Mouse (Mus musculus) forebrain, embryonic 13.5 days (tissue): Measurements from ENCODE around the gene Fam173a. TPM values are rescaled to one million over a fixed set of nuclear protein-coding genes. Genes with fewer than 3 reads are reported as not detected.

Experiments
- ATAC-seq: fragments of 200-750 bp; cut with Nextera tagmentation; 2 replicates; pipeline ENCODE4 v1.8.0; 2017
- H3K27ac ChIP-seq: fragments of 300-500 bp; sonication (generic); 2 replicates; pipeline ENCODE4 v1.5.1; 2015; ENCODE audit warnings: inconsistent platforms, mild to moderate bottlenecking, moderate library complexity
- H3K27me3 ChIP-seq: fragments of 300-500 bp; sonication (generic); 2 replicates; pipeline ENCODE4 v1.6.1; 2015; ENCODE audit warnings: mild to moderate bottlenecking, inconsistent platforms
- H3K36me3 ChIP-seq: fragments of 300-500 bp; sonication (generic); 2 replicates; pipeline ENCODE4 v1.6.1; 2015; ENCODE audit warnings: mild to moderate bottlenecking, inconsistent platforms; ENCODE audit not compliant: poor library complexity, severe bottlenecking
- H3K4me1 ChIP-seq: fragments of 300-500 bp; sonication (generic); 2 replicates; pipeline ENCODE4 v1.6.1; 2015; ENCODE audit warnings: inconsistent platforms
- H3K4me2 ChIP-seq: fragments of 300-500 bp; sonication (generic); 2 replicates; pipeline ENCODE4 v1.6.1; 2015; ENCODE audit warnings: inconsistent platforms, mild to moderate bottlenecking, moderate library complexity
- H3K4me3 ChIP-seq: fragments of 300-500 bp; sonication (generic); 2 replicates; pipeline ENCODE4 v1.5.1; 2015; ENCODE audit warnings: mild to moderate bottlenecking, inconsistent platforms
- H3K9ac ChIP-seq: fragments of 300-500 bp; sonication (generic); 2 replicates; pipeline ENCODE4 v1.6.1; 2015; ENCODE audit warnings: mild to moderate bottlenecking, inconsistent platforms
- H3K9me3 ChIP-seq: fragments of 300-500 bp; sonication (generic); replicated peaks from 2 replicates; pipeline ENCODE4 v1.6.1; 2016; ENCODE audit warnings: inconsistent platforms
- WGBS: fragments of 180-500 bp; shearing (Covaris S2); methylation state at CpG from one replicate; pipeline ENCODE4 v1.1.7; 2015; 5-methylcytosine and 5-hydroxymethylcytosine counted together
- polyA plus RNA-seq: library from polyadenylated mRNA; unstranded; fragments of >200 nt; fragmentation: Nextera tagmentation; extraction: Ambion mirVana; gene quantifications from 2 replicates; pipeline ENCODE4 v1.2.1, GENCODE M21; 2015

The Fam173a gene
- polyA plus RNA-seq, 1 experiment from 2014 or later, result 75.5 TPM

GRCm38 (mm10) chr17:25833961-25834594 lies 41.4 kb upstream of the Fam173a start:
- Histone ChIP-seq H3K36me3 (peaks cover 45% of the 10 kb centered on the region), H3K4me1 (peaks cover 78% of the 10 kb centered on the region), H3K9me3 (no peaks in the 10 kb centered on the region), H3K9ac (peak overlapping the region; percentile 89), H3K4me2 (peak overlapping the region; percentile 98), H3K4me3 (peak overlapping the region; percentile 87), H3K27ac (peak overlapping the region; percentile 90; the same call in 1 of the 2 replicates), H3K27me3 (no peaks in the 10 kb centered on the region)
- WGBS, result 54% methylated on average over 6 of the region's 6 CpGs
- ATAC-seq, result no peak

- ATAC-seq, result no peak
Measured at GRCm38 (mm10) chr17:25833291-25833663, 40.6 kb upstream of the Fam173a start, which contains the start of gene Stub1. Stub1 (minus strand) TSS chr17:25833404.

GRCm38 (mm10) chr17:25832436-25833290 lies 40.0 kb upstream of the Fam173a start:
- peaks cover 79% of the 10 kb centered on the region for H3K4me1 ChIP-seq
- WGBS, result under 1% methylated on average over 77 of the region's 77 CpGs

More at GRCm38 (mm10) chr17:25833291-25833663, 40.6 kb upstream of the Fam173a start, which contains the start of gene Stub1:
- Histone ChIP-seq H3K27ac (peak within 1 kb of the TSS; percentile 90), H3K4me3 (peak within 1 kb of the TSS; percentile 87), H3K9me3 (no peaks in the 10 kb centered on the region), H3K27me3 (no peaks in the 10 kb centered on the region), H3K4me1 (peaks cover 81% of the 10 kb centered on the region), H3K4me2 (peak within 1 kb of the TSS; percentile 98), H3K9ac (peak within 1 kb of the TSS; percentile 89), H3K36me3 (peaks cover 40% of the 10 kb centered on the region)
- WGBS, result under 1% methylated on average over 24 of the region's 24 CpGs

GRCm38 (mm10) chr17:25831451-25832281 lies 39.0 kb upstream of the Fam173a start:
- peaks cover 78% of the 10 kb centered on the region for H3K4me1 ChIP-seq
- peaks cover 48% of the 10 kb centered on the region for H3K36me3 ChIP-seq
- 64% methylated on average over 21 of the region's 21 CpGs for WGBS
- no peak for ATAC-seq
- peak overlapping the region; percentile 87 for H3K4me3 ChIP-seq
- peak overlapping the region; percentile 89 for H3K9ac ChIP-seq
- peak overlapping the region; percentile 98 for H3K4me2 ChIP-seq
- H3K27me3 ChIP-seq, result no peaks in the 10 kb centered on the region
- no peaks in the 10 kb centered on the region for H3K9me3 ChIP-seq
- peak overlapping the region; percentile 90; the same call in 1 of the 2 replicates for H3K27ac ChIP-seq

More at GRCm38 (mm10) chr17:25832436-25833290, 40.0 kb upstream of the Fam173a start:
- Histone ChIP-seq H3K36me3 (peaks cover 38% of the 10 kb centered on the region), H3K27me3 (no peaks in the 10 kb centered on the region), H3K27ac (peak overlapping the region; percentile 90), H3K4me3 (peak overlapping the region; percentile 87), H3K9ac (peak overlapping the region; percentile 89), H3K9me3 (no peaks in the 10 kb centered on the region), H3K4me2 (peak overlapping the region; percentile 98)
- ATAC-seq, result peak; percentile 90

GRCm38 (mm10) chr17:25830806-25831431 lies 38.2 kb upstream of the Fam173a start:
- Histone ChIP-seq H3K27me3 (no peaks in the 10 kb centered on the region), H3K9ac (peak overlapping the region; percentile 89), H3K4me3 (peak overlapping the region; percentile 87), H3K27ac (no peak overlapping the region), H3K9me3 (no peaks in the 10 kb centered on the region), H3K4me1 (peaks cover 78% of the 10 kb centered on the region), H3K36me3 (peaks cover 55% of the 10 kb centered on the region), H3K4me2 (peak overlapping the region; percentile 98)
- ATAC-seq, result no peak
- 89% methylated on average over 14 of the region's 14 CpGs for WGBS

- 90% methylated on average over 4 of the region's 4 CpGs for WGBS
- Histone ChIP-seq H3K9ac (peak overlapping the region; percentile 89; the same call in 1 of the 2 replicates), H3K9me3 (no peaks in the 10 kb centered on the region), H3K4me3 (peak overlapping the region; percentile 87), H3K27me3 (no peaks in the 10 kb centered on the region), H3K27ac (no peak overlapping the region), H3K4me2 (peak overlapping the region; percentile 98), H3K36me3 (peaks cover 54% of the 10 kb centered on the region), H3K4me1 (peaks cover 77% of the 10 kb centered on the region)
- ATAC-seq, result no peak
Measured at GRCm38 (mm10) chr17:25830200-25830753, 37.6 kb upstream of the Fam173a start.

GRCm38 (mm10) chr17:25829558-25830017 lies 36.9 kb upstream of the Fam173a start:
- ATAC-seq, result no peak
- Histone ChIP-seq H3K36me3 (peaks cover 49% of the 10 kb centered on the region), H3K4me2 (peak overlapping the region; percentile 98), H3K27me3 (no peaks in the 10 kb centered on the region), H3K4me3 (peak overlapping the region; percentile 67), H3K9me3 (no peaks in the 10 kb centered on the region), H3K9ac (peak overlapping the region; percentile 89), H3K4me1 (peaks cover 77% of the 10 kb centered on the region), H3K27ac (peak overlapping the region; percentile 92)
- WGBS, result 44% methylated on average over 8 of the region's 8 CpGs

- peak within 1 kb of the TSS; percentile 92 for H3K27ac ChIP-seq
- no peaks in the 10 kb centered on the region for H3K27me3 ChIP-seq
- H3K9ac ChIP-seq, result peak within 1 kb of the TSS; percentile 89
- 1% methylated on average over 32 of the region's 32 CpGs for WGBS
- ATAC-seq, result peak; percentile 63
- H3K4me1 ChIP-seq, result peaks cover 77% of the 10 kb centered on the region
- H3K4me2 ChIP-seq, result peak within 1 kb of the TSS; percentile 98
- H3K4me3 ChIP-seq, result peak within 1 kb of the TSS; percentile 67
- H3K36me3 ChIP-seq, result peaks cover 49% of the 10 kb centered on the region
- H3K9me3 ChIP-seq, result no peaks in the 10 kb centered on the region
Measured at GRCm38 (mm10) chr17:25828712-25829557, 36.2 kb upstream of the Fam173a start, which contains the start of gene Jmjd8. Jmjd8 (plus strand) TSS chr17:25828867.

- Histone ChIP-seq H3K36me3 (peaks cover 49% of the 10 kb centered on the region), H3K4me1 (peaks cover 75% of the 10 kb centered on the region), H3K4me2 (peak overlapping the region; percentile 98), H3K27me3 (no peaks in the 10 kb centered on the region), H3K9me3 (no peaks in the 10 kb centered on the region), H3K27ac (0 out of 2 replicates have a peak overlapping the region, but pooled peaks have one; percentile 92), H3K9ac (peak overlapping the region; percentile 89; the same call in 1 of the 2 replicates), H3K4me3 (peak overlapping the region; percentile 67)
- ATAC-seq, result no peak
- 87% methylated on average over 8 of the region's 8 CpGs for WGBS
Measured at GRCm38 (mm10) chr17:25828223-25828594, 35.5 kb upstream of the Fam173a start.

- Histone ChIP-seq H3K27ac (no peak overlapping the region), H3K27me3 (no peaks in the 10 kb centered on the region), H3K4me2 (no peak overlapping the region; the same call in 1 of the 2 replicates), H3K4me3 (peak overlapping the region; percentile 67; the same call in 1 of the 2 replicates), H3K9ac (0 out of 2 replicates have a peak overlapping the region, but pooled peaks have one; percentile 89), H3K36me3 (peaks cover 49% of the 10 kb centered on the region), H3K4me1 (peaks cover 75% of the 10 kb centered on the region), H3K9me3 (no peaks in the 10 kb centered on the region)
- no peak for ATAC-seq
- WGBS, result 94% methylated on average over 22 of the region's 22 CpGs
Measured at GRCm38 (mm10) chr17:25827546-25828222, 35.0 kb upstream of the Fam173a start.
